In the genomic region with DNA sequence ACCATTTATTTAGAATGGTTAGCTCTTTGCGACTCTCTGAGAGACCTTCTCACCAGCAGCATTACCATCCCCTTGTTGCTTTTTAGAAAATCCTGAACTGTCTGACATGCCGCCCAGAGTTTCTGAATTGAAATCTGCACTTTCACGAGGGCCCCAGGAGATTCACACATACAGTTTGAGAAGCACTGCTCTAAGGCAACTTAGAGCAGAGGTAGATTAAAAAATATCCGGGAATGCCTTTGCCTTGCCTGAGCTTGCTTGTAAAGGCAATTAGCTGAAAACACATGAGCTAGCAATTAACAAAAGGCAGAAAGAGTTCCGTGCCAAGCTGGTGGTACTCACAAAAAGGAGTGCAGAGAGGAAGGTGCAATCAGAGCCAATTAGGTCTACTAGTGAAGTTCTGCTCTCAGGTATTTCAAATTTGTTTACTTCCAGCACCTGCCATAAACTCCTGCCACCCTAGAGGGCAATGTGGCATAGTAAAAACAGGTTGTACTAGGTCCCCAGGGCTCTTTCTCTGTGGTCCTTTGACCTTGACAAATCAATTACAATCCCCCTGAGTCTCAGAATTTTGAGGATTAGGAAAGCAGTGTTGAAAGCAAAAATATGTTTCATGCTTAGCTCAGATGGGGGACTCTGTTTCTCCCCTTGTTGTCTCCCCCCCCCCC, we compare ENCODE assay signal across 14 mouse cellular contexts.
DNase-seq lines count a peak whose midpoint lies in the region; ATAC-seq and TF ChIP-seq lines count a peak whose summit lies in the region.
"Had no signal": no experiment of that assay in that cellular context is flagged by ENCODE, and none has a peak within 500 bp of the region (broad histone marks: within the 10 kb centered on the region; RNA-seq: fewer than 3 reads in every experiment).

No protein-coding gene starts in this region.

- H3K9me3 ChIP-seq in limb, embryonic 11.5 days (ENCODE audit: control insufficient read depth, low read length) = no peaks in the 10 kb centered on the region
- H3K9me3 ChIP-seq in limb, embryonic 10.5 days (replicated peaks) = no peaks in the 10 kb centered on the region
- H3K9me3 ChIP-seq in forebrain, postnatal 0 days (ENCODE audit: low read length) = no peaks in the 10 kb centered on the region
- no peaks in the 10 kb centered on the region for H3K9me3 ChIP-seq in intestine, embryonic 15.5 days
- H3K9me3 ChIP-seq: hindbrain, embryonic 15.5 days had no signal

- H3K27ac ChIP-seq in limb, embryonic 11.5 days (replicated peaks; ENCODE audit: low read depth, low read length) = no peak overlapping the region
- H3K27ac ChIP-seq in limb, embryonic 10.5 days = no peak overlapping the region
- H3K27ac ChIP-seq in forebrain, postnatal 0 days (ENCODE audit: low read depth, low read length) = no peak overlapping the region
- H3K27ac ChIP-seq in intestine, embryonic 15.5 days = no peak overlapping the region
- H3K27ac ChIP-seq: heart, adult 2 months; hindbrain, embryonic 15.5 days had no signal

- intact Hi-C loops in gastrocnemius, postnatal 36 days (cut with DNase I) = no loop called here

- 43% methylated on average over 5 of the region's 5 CpGs for WGBS in limb, embryonic 11.5 days
- WGBS in limb, embryonic 10.5 days = 62% methylated on average over 5 of the region's 5 CpGs
- WGBS in forebrain, postnatal 0 days = 27% methylated on average over 5 of the region's 5 CpGs
- WGBS in intestine, embryonic 15.5 days = 63% methylated on average over 5 of the region's 5 CpGs

- no peaks in the 10 kb centered on the region for H3K36me3 ChIP-seq in limb, embryonic 11.5 days (ENCODE audit: control insufficient read depth, insufficient read depth, low read length)
- no peaks in the 10 kb centered on the region for H3K36me3 ChIP-seq in limb, embryonic 10.5 days
- no peaks in the 10 kb centered on the region for H3K36me3 ChIP-seq in forebrain, postnatal 0 days (ENCODE audit: insufficient read depth)
- no peaks in the 10 kb centered on the region for H3K36me3 ChIP-seq in intestine, embryonic 15.5 days
- H3K36me3 ChIP-seq: hindbrain, embryonic 15.5 days had no signal

- H3K4me3 ChIP-seq in limb, embryonic 11.5 days (ENCODE audit: low read depth, low read length) = no peak overlapping the region
- no peak overlapping the region for H3K4me3 ChIP-seq in limb, embryonic 10.5 days
- H3K4me3 ChIP-seq in forebrain, postnatal 0 days (ENCODE audit: low read depth, low read length) = no peak overlapping the region
- H3K4me3 ChIP-seq in intestine, embryonic 15.5 days (replicated peaks) = no peak overlapping the region
- H3K4me3 ChIP-seq: heart, adult 2 months; hindbrain, embryonic 15.5 days had no signal

- no peaks in the 10 kb centered on the region for H3K4me1 ChIP-seq in limb, embryonic 11.5 days (ENCODE audit: control insufficient read depth, insufficient read depth, low read length)
- peaks cover 10% of the 10 kb centered on the region; the same call in 1 of the 2 replicates for H3K4me1 ChIP-seq in limb, embryonic 10.5 days
- H3K4me1 ChIP-seq in forebrain, postnatal 0 days (ENCODE audit: insufficient read depth) = no peaks in the 10 kb centered on the region
- H3K4me1 ChIP-seq in intestine, embryonic 15.5 days (replicated peaks) = no peaks in the 10 kb centered on the region
- H3K4me1 ChIP-seq: hindbrain, embryonic 15.5 days had no signal

- peak; percentile 24 for DNase-seq in embryo, embryonic 10.5 days (ENCODE audit: low spot score)
- DNase-seq in embryo, embryonic 10 days (ENCODE audit: low spot score) = no peak
- peak; percentile 29 for DNase-seq in limb, embryonic 11.5 days (ENCODE audit: low spot score)
- no peak for DNase-seq in limb, embryonic 10.5 days (ENCODE audit: low spot score)
- DNase-seq in forebrain, postnatal 0 days = peak; percentile 18
- DNase-seq in retina, embryonic 14.5 days (ENCODE audit: low spot score) = peak; percentile 46
- no peak for DNase-seq in gastrocnemius, postnatal 36 days
- DNase-seq: adrenal gland, adult 8-10 months; cerebellum, adult 2 months; heart, adult 2 months; lung, embryonic 14.5 days; thymus, postnatal 25 days had no signal

- ATAC-seq in limb, embryonic 11.5 days (ENCODE audit: insufficient number of reproducible peaks, low FRiP score, low TSS enrichment, low read depth) = peak; percentile 71; the same call in 1 of the 2 replicates
- no peak for ATAC-seq in forebrain, postnatal 0 days
- no peak for ATAC-seq in intestine, embryonic 15.5 days

- H3K9ac ChIP-seq in limb, embryonic 11.5 days (ENCODE audit: low read length) = no peak overlapping the region
- H3K9ac ChIP-seq in forebrain, postnatal 0 days = no peak overlapping the region
- no peak overlapping the region for H3K9ac ChIP-seq in intestine, embryonic 15.5 days
- H3K9ac ChIP-seq: hindbrain, embryonic 15.5 days; lung, embryonic 14.5 days had no signal

- TF ChIP-seq CTCF in forebrain, postnatal 0 days (IDR thresholded peaks at IDR 0.05; ENCODE audit: low read depth) = peak; percentile 34

- no peak overlapping the region for H3K4me2 ChIP-seq in limb, embryonic 11.5 days (ENCODE audit: low read depth, severe bottlenecking)
- no peak overlapping the region for H3K4me2 ChIP-seq in forebrain, postnatal 0 days (ENCODE audit: low read depth)
- no peak overlapping the region for H3K4me2 ChIP-seq in intestine, embryonic 15.5 days (replicated peaks)
- H3K4me2 ChIP-seq: hindbrain, embryonic 15.5 days; lung, embryonic 14.5 days had no signal

- no peaks in the 10 kb centered on the region for H3K27me3 ChIP-seq in limb, embryonic 11.5 days (ENCODE audit: control insufficient read depth, insufficient read depth, low read length)
- no peaks in the 10 kb centered on the region for H3K27me3 ChIP-seq in limb, embryonic 10.5 days (ENCODE audit: low read depth, poor library complexity, severe bottlenecking)
- no peaks in the 10 kb centered on the region for H3K27me3 ChIP-seq in forebrain, postnatal 0 days (ENCODE audit: insufficient read depth, low read length)
- no peaks in the 10 kb centered on the region for H3K27me3 ChIP-seq in intestine, embryonic 15.5 days (replicated peaks)
- H3K27me3 ChIP-seq: hindbrain, embryonic 15.5 days had no signal

Comparison
In these comparisons a context has a peak if more than half of its experiments do, and no peak if none do; other contexts are left out.
1. DNase-seq: peak in embryo, embryonic 10.5 days (single experiment), limb, embryonic 11.5 days (single experiment), forebrain, postnatal 0 days (single experiment) and retina, embryonic 14.5 days (single experiment); none in embryo, embryonic 10 days (single experiment), limb, embryonic 10.5 days (single experiment) and gastrocnemius, postnatal 36 days (0 of 2).